Mouse (Mus musculus) retina, embryonic 14.5 days (tissue): ENCODE results near the gene Grk3.

Source experiments
- DNase-seq: peaks from one replicate; pipeline ENCODE4 v3.0.0-alpha.2; 2015; ENCODE audit warnings: low spot score

The Grk3 gene

GRCm38 (mm10) chr5:112932878-112933567, 82.6 kb downstream of the Grk3 start:
- DNase-seq = no peak

DNA sequence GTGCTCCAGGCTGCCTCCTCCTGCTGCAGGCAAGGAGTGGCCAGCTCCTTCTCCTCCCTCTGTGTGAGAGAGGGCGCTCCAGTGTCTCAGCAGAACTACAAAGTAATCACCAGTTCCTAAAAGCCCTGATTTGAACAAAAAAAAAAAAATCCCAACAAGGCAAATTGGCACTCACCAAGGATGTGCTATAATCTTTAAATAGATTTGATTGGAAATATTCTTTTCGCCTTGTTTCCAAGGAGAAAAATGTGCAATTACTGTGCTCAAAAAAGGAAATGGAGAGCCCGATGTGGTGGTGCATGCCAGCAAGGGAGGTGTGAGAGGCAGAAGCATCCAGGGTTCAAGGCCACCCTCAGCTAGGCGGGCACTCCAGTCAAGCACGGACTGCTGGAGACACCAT, 83.7 kb downstream of the Grk3 start:
- DNase-seq = no peak

DNA sequence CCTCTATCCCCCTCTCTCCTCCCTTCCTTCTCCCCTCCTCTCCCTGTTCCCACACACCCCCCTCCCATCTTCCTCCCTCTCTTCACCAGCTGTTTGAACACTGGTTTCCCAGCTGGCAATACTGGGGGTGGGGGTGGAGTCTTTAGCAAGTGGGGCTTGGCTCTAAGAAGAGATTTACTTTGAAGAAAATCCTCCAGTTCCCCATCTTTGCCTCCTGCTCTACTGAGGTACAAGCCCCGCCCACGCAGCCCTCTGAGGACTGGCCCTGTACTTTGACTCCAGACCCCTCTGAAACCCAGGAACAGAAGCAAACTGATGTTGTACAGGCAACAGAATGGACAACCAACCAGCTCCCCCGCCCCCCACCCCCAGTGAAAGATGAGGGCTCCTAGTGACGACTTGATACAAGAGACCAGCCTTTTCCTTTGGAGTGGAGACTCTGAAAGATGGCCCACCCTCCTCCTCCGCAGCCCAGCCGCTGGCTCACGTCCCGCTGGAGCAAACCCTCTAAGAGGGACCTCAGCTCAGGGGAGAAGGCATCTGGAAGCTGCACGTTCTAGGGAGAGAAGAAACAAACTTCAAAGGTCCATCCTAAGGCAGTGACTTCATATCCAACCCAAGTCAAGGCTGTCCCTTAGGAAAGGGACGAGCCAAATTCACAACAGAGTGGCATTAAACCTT, 87.2 kb downstream of the Grk3 start:
- no peak for DNase-seq

GRCm38 (mm10) chr5:112925422-112925821, 90.2 kb downstream of the Grk3 start:
- no peak for DNase-seq

GRCm38 (mm10) chr5:112924806-112925205, 90.8 kb downstream of the Grk3 start:
- DNase-seq = no peak

DNA sequence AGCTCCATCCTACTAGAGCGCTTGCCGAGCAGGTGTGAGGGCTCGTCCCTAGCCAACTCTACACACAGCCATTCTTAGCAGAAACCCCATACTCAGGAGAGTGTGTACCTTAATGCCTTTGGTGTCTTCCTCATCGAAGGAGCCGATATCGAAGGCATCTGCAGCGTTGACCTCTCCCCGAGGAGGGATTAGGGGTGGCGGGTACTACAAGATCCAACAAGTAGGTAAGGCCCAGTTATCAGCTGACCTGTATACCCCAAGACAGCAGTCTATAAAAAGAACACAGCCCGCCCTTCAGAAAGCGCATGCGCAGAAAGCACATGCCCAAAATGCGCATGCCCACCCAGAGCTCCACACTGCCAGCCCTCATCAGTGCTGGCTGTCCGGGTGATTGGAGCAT, 91.8 kb downstream of the Grk3 start:
- no peak for DNase-seq

DNA sequence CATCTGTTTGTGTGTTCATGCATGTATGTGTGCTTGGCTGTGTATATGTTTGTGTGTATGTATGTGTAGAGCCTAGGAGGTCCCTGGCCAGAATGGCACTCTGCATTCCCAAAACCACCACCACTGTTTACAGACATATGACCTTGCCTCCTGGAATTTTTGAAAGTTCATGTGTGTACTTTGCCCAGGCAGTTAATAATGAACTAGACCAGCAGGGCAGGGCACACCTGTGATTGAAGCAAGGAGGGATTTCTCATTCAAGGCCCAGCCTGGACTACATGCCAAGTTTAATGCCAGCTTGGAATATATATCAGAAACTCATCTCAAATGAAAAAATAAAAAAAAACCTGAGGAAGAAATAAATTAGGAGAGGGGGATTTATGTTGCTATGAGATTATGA, 93.7 kb downstream of the Grk3 start:
- no peak for DNase-seq

DNA sequence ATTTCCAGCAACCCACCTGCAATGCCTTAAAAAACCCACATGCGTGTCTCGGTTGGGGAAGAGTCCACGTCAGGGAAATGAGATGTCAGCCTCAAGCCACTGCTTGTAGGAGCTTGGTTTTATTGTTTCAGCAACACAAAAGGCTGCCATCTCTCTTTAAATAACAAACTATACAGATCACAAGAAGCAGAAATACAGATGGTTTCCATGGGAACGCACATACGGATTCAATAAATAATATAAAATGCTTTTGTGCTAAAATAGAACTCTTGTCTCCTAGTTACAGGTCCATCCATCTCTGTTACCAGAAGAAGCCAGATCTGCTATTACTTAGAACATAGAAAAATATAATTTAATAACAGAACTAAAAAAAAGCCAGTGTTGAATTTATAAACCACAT, 105.2 kb downstream of the Grk3 start:
- DNase-seq = no peak

- no peak for DNase-seq
Observed at GRCm38 (mm10) chr5:112908169-112908614, 107.4 kb downstream of the Grk3 start.

- no peak for DNase-seq
Observed at GRCm38 (mm10) chr5:112907504-112907903, 108.1 kb downstream of the Grk3 start.

DNA sequence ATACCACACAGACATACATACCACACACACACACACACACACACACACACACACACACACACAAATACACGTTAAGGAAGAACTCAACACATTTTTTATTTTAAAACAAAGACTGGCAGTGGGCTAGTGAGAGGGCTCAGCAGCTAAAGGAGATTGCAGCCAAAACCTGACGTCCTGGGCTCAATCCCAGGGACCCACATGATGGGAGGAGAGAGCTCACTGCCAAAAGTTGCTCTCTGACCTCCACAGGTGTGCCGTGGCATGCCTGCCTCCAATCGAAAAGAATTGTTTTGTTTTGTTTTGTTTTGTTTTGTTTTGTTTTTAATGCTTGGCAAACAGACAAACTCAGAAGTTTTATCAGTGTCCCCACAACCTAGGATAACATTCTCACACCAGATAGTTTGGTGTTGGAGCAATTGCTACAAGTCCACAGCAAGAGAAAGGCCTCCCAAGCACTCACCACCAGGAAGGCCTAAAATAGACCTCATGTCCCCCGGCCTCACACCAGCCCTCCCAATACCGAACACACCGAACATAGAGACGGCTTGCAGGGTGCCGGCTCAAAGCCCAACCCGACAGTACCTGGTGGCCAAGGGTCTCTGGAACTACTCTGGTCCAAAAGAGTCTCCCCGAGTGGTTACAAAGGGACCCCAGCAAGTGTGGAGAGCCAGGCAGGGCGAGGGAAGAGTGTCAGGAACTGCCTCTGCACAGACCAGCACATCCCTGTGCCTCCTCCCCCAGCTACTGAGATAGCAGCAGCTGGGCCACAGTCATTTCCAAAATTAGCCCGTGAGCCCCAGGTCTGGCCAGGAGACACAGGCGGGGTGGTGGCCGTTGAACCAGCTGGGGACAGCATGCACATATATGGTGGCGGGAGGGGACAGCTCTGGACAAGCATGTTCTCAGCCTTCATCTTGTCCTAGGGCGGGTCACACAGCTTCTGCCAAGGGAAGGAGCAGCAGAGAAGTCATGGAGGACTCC, 119.6 kb downstream of the Grk3 start, which contains the start of gene Myo18b:
Gene Myo18b, minus strand, starts transcription at position 689 of the 981 bp plus-strand sequence.
- DNase-seq = no peak

DNA sequence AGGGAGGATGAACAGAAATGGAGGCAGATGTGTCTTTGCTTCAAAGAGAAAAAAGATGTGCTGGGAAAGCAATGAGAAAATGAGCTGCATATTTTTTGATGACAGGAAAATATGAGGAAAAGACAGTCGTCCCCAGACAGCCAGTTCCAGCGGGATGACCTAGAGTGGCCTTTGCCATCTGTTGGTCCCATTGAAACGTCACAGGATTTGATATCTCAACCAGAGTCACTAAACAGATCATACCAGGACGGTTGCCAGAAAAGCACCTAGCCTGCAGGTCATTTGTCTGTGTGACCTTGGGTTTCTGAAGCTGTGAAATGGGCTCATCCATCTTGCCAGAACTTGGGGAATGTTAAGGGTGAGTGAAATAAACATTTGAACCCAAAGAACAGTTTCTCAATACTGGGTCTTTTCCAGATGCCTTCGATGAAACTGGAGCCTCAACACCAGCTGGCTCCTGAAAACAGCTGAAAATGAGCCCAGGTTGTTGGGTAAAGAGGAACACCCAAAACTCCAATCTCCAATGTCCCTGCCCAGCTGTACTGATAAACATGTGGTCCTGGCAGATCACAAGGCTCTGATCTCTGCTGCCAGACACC, 122.0 kb downstream of the Grk3 start:
- no peak for DNase-seq

DNA sequence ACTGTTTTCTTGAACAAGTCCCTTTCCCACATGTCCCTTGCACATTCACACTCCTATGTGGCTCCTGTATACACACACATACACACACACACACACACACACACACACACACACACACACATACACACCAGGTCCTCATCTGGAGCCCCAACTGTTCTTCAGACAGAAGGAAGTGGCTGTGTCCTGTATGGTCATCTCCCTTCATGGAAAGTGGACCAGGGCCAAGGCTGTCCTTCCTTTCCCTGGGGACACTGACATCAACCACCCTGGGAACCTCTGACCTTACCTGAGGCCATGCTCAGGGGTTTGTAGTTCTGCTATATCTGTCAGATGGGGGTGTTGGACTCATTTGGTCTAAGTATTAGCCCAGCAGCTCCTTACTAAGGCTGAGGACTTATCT, 123.2 kb downstream of the Grk3 start:
- DNase-seq = no peak

DNA sequence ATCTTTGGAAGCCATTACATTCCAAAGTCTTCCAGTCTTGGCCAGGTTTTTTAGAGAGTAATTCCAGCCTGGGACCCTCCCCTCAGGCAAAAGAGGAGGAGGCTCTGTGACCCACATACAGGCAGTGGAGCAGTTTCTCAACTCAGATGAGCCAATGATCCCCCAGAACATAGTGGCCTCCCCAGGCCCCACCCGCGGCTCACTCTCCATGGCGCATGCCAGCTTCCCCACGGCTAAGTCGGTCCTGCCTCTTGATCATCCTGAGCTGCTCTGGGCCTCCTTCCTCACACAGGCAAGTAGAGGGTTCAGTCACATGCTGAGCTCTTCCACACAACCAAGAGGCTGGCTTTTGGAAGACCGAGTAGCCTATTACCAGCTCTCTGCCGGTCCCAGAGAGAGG, 126.9 kb downstream of the Grk3 start:
- DNase-seq = no peak

GRCm38 (mm10) chr5:112886687-112887491, 128.7 kb downstream of the Grk3 start:
- no peak for DNase-seq

- DNase-seq = no peak
Observed at GRCm38 (mm10) chr5:112877391-112878115, 138.0 kb downstream of the Grk3 start.

- DNase-seq = peak; percentile 76
Observed at GRCm38 (mm10) chr5:112876846-112877390, 138.7 kb downstream of the Grk3 start.

DNA sequence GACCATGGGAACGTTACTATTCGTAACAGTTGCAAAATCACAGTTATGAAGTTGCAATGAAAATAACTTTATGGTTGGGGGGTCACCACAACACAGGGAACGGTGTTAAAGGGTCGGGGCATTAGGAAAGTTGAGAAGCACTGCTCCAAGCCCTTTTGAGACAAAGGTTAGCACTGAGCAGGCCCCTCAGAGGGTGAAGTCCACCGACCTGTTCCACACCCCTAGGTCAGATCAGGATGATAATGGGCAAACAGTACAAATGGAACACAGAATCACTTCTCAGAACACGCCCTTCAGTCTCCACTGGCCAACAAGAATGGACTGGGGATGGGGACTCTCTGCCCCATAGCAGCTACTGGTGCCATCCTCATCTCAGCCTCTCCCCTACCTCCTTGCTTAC, 142.6 kb downstream of the Grk3 start:
- DNase-seq = no peak

DNA sequence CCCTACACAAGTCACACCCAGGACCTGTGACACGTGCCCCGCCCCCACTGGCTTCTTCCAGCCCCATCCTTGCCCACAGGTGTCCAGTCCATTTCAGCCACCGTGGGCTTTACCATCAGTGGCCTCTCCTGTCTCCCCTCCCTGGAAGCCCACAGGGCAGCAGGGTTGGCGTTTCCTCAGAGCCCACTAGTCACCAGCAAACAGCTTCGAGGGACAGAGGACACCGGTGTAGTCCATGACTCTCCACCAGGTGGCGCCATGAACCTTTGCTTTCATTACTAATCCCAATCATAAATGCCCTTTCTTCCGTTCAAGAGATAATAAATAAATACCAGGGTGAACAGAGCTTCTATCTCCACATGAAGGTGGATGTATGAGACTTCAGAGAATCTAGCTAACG, 144.9 kb downstream of the Grk3 start:
- DNase-seq = peak; percentile 89

GRCm38 (mm10) chr5:112868620-112869019, 147.0 kb downstream of the Grk3 start:
- DNase-seq = no peak
